In genomic region chr4:155149941-155150275, GRCm38 (mm10) we compare ENCODE assay signal across 8 mouse cellular contexts.
DNase-seq lines count a peak whose midpoint lies in the region; ATAC-seq lines count a peak whose summit lies in the region.

No protein-coding gene starts in this region.

- peak overlapping the region; percentile 88 for H3K27ac ChIP-seq in kidney, embryonic 15.5 days
- H3K27ac ChIP-seq in embryonic facial prominence, embryonic 11.5 days (replicated peaks; ENCODE audit: low read depth, low read length) = peak overlapping the region; percentile 65; the same call in 1 of the 2 replicates
- no peak overlapping the region for H3K27ac ChIP-seq in hindbrain, embryonic 14.5 days
- no peak overlapping the region for H3K27ac ChIP-seq in midbrain, embryonic 15.5 days

- peaks cover 17% of the 10 kb centered on the region for H3K36me3 ChIP-seq in kidney, embryonic 15.5 days
- H3K36me3 ChIP-seq in embryonic facial prominence, embryonic 11.5 days (replicated peaks; ENCODE audit: control insufficient read depth, insufficient read depth, low read depth, low read length) = no peaks in the 10 kb centered on the region
- H3K36me3 ChIP-seq in hindbrain, embryonic 14.5 days (replicated peaks; ENCODE audit: control insufficient read depth, insufficient read depth) = peaks cover 6% of the 10 kb centered on the region; the same call in 1 of the 2 replicates
- no peaks in the 10 kb centered on the region; the same call in 1 of the 2 replicates for H3K36me3 ChIP-seq in midbrain, embryonic 15.5 days (replicated peaks)

- H3K4me3 ChIP-seq in kidney, embryonic 15.5 days (replicated peaks) = peak overlapping the region; percentile 51
- H3K4me3 ChIP-seq in embryonic facial prominence, embryonic 11.5 days (ENCODE audit: low read depth, low read length) = no peak overlapping the region
- H3K4me3 ChIP-seq in hindbrain, embryonic 14.5 days (replicated peaks; ENCODE audit: low read length) = 0 out of 2 replicates have a peak overlapping the region, but pooled peaks have one; percentile 37
- no peak overlapping the region for H3K4me3 ChIP-seq in midbrain, embryonic 15.5 days

- H3K27me3 ChIP-seq in kidney, embryonic 15.5 days = no peaks in the 10 kb centered on the region
- H3K27me3 ChIP-seq in embryonic facial prominence, embryonic 11.5 days (ENCODE audit: control insufficient read depth, insufficient read depth, low read length) = no peaks in the 10 kb centered on the region; the same call in 1 of the 2 replicates
- H3K27me3 ChIP-seq in hindbrain, embryonic 14.5 days (ENCODE audit: control insufficient read depth, insufficient read depth, low read length) = no peaks in the 10 kb centered on the region
- 0 out of 2 replicates have a peak, but pooled peaks cover 3% of the 10 kb centered on the region for H3K27me3 ChIP-seq in midbrain, embryonic 15.5 days (replicated peaks)

- H3K9me3 ChIP-seq in kidney, embryonic 15.5 days (replicated peaks) = no peaks in the 10 kb centered on the region
- H3K9me3 ChIP-seq in embryonic facial prominence, embryonic 11.5 days (replicated peaks; ENCODE audit: control insufficient read depth, low read length) = no peaks in the 10 kb centered on the region
- H3K9me3 ChIP-seq in hindbrain, embryonic 14.5 days (ENCODE audit: control insufficient read depth, low read length) = no peaks in the 10 kb centered on the region
- no peaks in the 10 kb centered on the region for H3K9me3 ChIP-seq in midbrain, embryonic 15.5 days

- peak overlapping the region; percentile 62 for H3K9ac ChIP-seq in kidney, embryonic 15.5 days
- peak overlapping the region; percentile 65 for H3K9ac ChIP-seq in embryonic facial prominence, embryonic 11.5 days (replicated peaks; ENCODE audit: low read length)
- peak overlapping the region; percentile 69; the same call in 1 of the 2 replicates for H3K9ac ChIP-seq in hindbrain, embryonic 14.5 days
- peak overlapping the region; percentile 44; the same call in 1 of the 2 replicates for H3K9ac ChIP-seq in midbrain, embryonic 15.5 days

- H3K4me2 ChIP-seq in kidney, embryonic 15.5 days = peak overlapping the region; percentile 89
- no peak overlapping the region; the same call in 1 of the 2 replicates for H3K4me2 ChIP-seq in embryonic facial prominence, embryonic 11.5 days (ENCODE audit: low read depth, low read length)
- peak overlapping the region; percentile 89; the same call in 1 of the 2 replicates for H3K4me2 ChIP-seq in hindbrain, embryonic 14.5 days (replicated peaks)
- peak overlapping the region; percentile 76 for H3K4me2 ChIP-seq in midbrain, embryonic 15.5 days

- no peak for ATAC-seq in kidney, embryonic 15.5 days (replicated peaks; ENCODE audit: low FRiP score)
- no peak for ATAC-seq in embryonic facial prominence, embryonic 11.5 days (replicated peaks; ENCODE audit: insufficient number of reproducible peaks, low FRiP score, low TSS enrichment, low read depth)
- ATAC-seq in hindbrain, embryonic 14.5 days (ENCODE audit: low FRiP score) = no peak
- ATAC-seq in midbrain, embryonic 15.5 days (replicated peaks) = no peak

- H3K4me1 ChIP-seq in kidney, embryonic 15.5 days = peaks cover 55% of the 10 kb centered on the region
- H3K4me1 ChIP-seq in embryonic facial prominence, embryonic 11.5 days (ENCODE audit: control insufficient read depth, insufficient read depth, low read length) = peaks cover 17% of the 10 kb centered on the region
- H3K4me1 ChIP-seq in hindbrain, embryonic 14.5 days (replicated peaks; ENCODE audit: control insufficient read depth, insufficient read depth, low read length) = peaks cover 17% of the 10 kb centered on the region
- H3K4me1 ChIP-seq in midbrain, embryonic 15.5 days = peaks cover 22% of the 10 kb centered on the region

- no peak for DNase-seq in kidney, postnatal 4 days
- no peak for DNase-seq in embryonic facial prominence, embryonic 11.5 days (ENCODE audit: low spot score)
- no peak for DNase-seq in hindbrain, embryonic 14.5 days (ENCODE audit: low spot score)
- DNase-seq in cerebellum, adult 8-10 months = no peak
- DNase-seq in adrenal gland, postnatal 10 days = no peak
- no peak for DNase-seq in T-cell, adult 2 months (ENCODE audit: low spot score)

- 36% methylated on average over 6 of the region's 6 CpGs for WGBS in kidney, embryonic 15.5 days
- 70% methylated on average over 6 of the region's 6 CpGs for WGBS in embryonic facial prominence, embryonic 11.5 days
- WGBS in hindbrain, embryonic 14.5 days = 71% methylated on average over 6 of the region's 6 CpGs
- WGBS in midbrain, embryonic 15.5 days = 78% methylated on average over 6 of the region's 6 CpGs

Comparison
In these comparisons a context has a peak if more than half of its experiments do, and no peak if none do; other contexts are left out.
1. H3K27ac ChIP-seq: peak in kidney, embryonic 15.5 days (single experiment) and embryonic facial prominence, embryonic 11.5 days (single experiment); none in hindbrain, embryonic 14.5 days (single experiment) and midbrain, embryonic 15.5 days (single experiment).
2. H3K4me3 ChIP-seq: peak in kidney, embryonic 15.5 days (single experiment) and hindbrain, embryonic 14.5 days (single experiment); none in embryonic facial prominence, embryonic 11.5 days (single experiment) and midbrain, embryonic 15.5 days (single experiment).
3. Peak in every context shown above with its lines, with median percentiles within 50 percentile points of each other: H3K9ac ChIP-seq.